Mouse (Mus musculus) liver, embryonic 13.5 days (tissue): Measurements from ENCODE around the gene Car5b. TPM values are rescaled to one million over a fixed set of nuclear protein-coding genes. Genes with fewer than 3 reads are reported as not detected.

Source experiments
- ATAC-seq: fragments of 200-750 bp; cut with Nextera tagmentation; 2 replicates; pipeline ENCODE4 v1.8.0; 2017; ENCODE audit warnings: low read depth, mild to moderate bottlenecking, moderate number of reproducible peaks, moderate library complexity
- DNase-seq: peaks from one replicate; pipeline ENCODE4 v3.0.0; 2022
- H3K27ac ChIP-seq: fragments of 300-500 bp; sonication (generic); 2 replicates; pipeline ENCODE4 v1.5.1; 2015; ENCODE audit warnings: moderate library complexity, mild to moderate bottlenecking, inconsistent platforms
- H3K27me3 ChIP-seq: fragments of 300-500 bp; sonication (generic); 2 replicates; pipeline ENCODE4 v1.6.1; 2015; ENCODE audit warnings: mild to moderate bottlenecking, inconsistent platforms
- H3K36me3 ChIP-seq: fragments of 300-500 bp; sonication (generic); 2 replicates; pipeline ENCODE4 v1.6.1; 2015; ENCODE audit warnings: mild to moderate bottlenecking, inconsistent platforms
- H3K4me1 ChIP-seq: fragments of 300-500 bp; sonication (generic); replicated peaks from 2 replicates; pipeline ENCODE4 v1.6.1; 2015; ENCODE audit warnings: inconsistent platforms
- H3K4me2 ChIP-seq: fragments of 300-500 bp; sonication (generic); 2 replicates; pipeline ENCODE4 v1.6.1; 2015; ENCODE audit warnings: inconsistent platforms, mild to moderate bottlenecking, moderate library complexity
- H3K4me3 ChIP-seq: fragments of 300-500 bp; sonication (generic); replicated peaks from 2 replicates; pipeline ENCODE4 v1.5.1; 2015; ENCODE audit warnings: mild to moderate bottlenecking, inconsistent platforms
- H3K9ac ChIP-seq: fragments of 300-500 bp; sonication (generic); 2 replicates; pipeline ENCODE4 v1.6.1; 2015; ENCODE audit warnings: mild to moderate bottlenecking, inconsistent platforms
- H3K9me3 ChIP-seq: fragments of 300-500 bp; sonication (generic); replicated peaks from 2 replicates; pipeline ENCODE4 v1.6.1; 2016; ENCODE audit warnings: inconsistent platforms
- WGBS: fragments of 180-500 bp; shearing (Covaris S2); methylation state at CpG from one replicate; pipeline ENCODE4 v1.1.7; 2015; ENCODE audit not compliant: insufficient replicate concordance; 5-methylcytosine and 5-hydroxymethylcytosine counted together
- polyA plus RNA-seq: library from polyadenylated mRNA; unstranded; fragments of >200 nt; fragmentation: Nextera tagmentation; extraction: Ambion mirVana; gene quantifications from 2 replicates; pipeline ENCODE4 v1.2.1, GENCODE M21; 2015

Car5b gene
- polyA plus RNA-seq = 0.08 and 0.14 TPM in 2 replicates

DNA sequence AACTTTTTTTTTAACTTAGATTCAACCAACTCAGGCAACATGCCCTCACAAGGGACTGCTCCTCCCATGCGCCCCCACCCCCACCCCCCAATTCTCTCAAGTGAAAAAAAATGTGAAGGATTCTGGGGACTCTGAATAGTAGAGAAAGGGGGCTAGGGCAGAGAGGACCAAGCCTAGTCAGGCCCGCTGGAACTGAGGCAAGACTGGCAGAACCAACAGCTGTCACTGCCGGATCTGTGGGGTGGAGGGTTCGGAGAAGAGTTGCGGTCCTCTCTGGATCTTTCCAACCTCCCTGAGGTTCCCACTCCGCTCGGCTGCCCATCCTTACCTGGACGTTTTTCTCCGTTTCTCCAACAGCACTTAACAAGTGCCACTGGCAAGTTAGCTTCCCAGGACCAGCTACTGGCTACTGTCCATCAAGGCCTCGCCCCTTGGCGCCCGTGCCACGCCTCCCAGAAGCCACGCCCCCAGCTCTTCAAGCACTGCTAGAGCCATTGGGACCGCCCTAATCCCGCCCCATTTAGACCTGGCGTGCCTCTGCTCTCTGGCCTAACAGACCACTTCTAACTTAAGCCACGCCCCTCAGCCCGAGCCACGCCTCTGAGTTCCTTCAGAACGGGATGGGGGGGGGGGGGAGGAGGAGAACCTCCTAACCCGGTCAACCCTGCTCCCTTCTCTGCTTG lies at the start of gene Car5b:
Gene Car5b (minus strand): TSS at position 391 of the 683 bp plus-strand sequence.
- ATAC-seq = peak; percentile 99
- Histone ChIP-seq H3K9me3 (no peaks in the 10 kb centered on the region), H3K9ac (no peak within 1 kb of the TSS), H3K4me3 (peak within 1 kb of the TSS; percentile 39), H3K4me1 (peaks cover 4% of the 10 kb centered on the region; the same call in 1 of the 2 replicates), H3K27me3 (no peaks in the 10 kb centered on the region), H3K36me3 (no peaks in the 10 kb centered on the region), H3K27ac (no peak within 1 kb of the TSS), H3K4me2 (peak within 1 kb of the TSS; percentile 61)
- peak; percentile 83 for DNase-seq
- WGBS = 13% methylated on average over 22 of the region's 22 CpGs

DNA sequence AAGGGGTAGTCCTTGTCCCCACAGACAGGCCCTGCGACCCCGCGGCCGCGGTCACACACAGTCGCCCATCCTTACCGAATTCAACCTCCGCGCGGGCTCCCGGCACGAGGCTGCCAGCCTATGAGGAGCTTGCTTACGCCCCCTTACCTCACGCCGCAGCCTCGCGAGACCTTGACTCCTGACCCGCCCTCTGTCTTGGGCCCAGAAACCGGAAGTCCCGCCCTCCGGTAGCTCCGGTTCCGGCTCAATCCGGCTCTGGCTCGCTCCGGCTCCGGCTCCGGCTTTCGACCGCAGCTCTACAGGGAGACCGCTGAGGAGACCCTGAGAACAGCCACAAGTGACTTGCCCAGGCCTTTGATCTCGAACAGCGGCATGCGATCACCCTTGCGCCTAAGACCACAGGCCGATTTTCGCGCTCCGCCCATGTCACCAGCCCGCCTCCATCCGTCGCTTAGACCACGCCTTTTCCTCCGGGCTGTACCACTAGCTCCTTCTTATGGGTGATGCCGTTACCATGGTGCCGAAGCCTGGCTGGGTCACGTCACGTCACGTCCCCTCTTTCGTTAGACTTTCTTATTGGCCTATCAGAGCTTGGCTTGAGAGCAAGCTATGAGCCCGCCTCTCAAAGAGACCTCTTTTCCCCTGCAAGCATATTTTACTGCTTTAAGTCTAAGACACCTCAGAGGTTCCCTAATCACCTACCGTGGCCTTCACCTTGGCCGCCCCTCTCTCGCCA lies 48.4 kb upstream of the Car5b start, which contains the start of gene Siah1b:
Gene Siah1b (minus strand): TSS at position 454 of the 736 bp plus-strand sequence.
- H3K27me3 ChIP-seq = no peaks in the 10 kb centered on the region
- DNase-seq (peak; percentile 87), ATAC-seq (peak; percentile 95)
- no peaks in the 10 kb centered on the region for H3K9me3 ChIP-seq
- peak within 1 kb of the TSS; percentile 79 for H3K27ac ChIP-seq
- peaks cover 7% of the 10 kb centered on the region for H3K4me1 ChIP-seq
- H3K4me2 ChIP-seq = peak within 1 kb of the TSS; percentile 78
- peaks cover 29% of the 10 kb centered on the region for H3K36me3 ChIP-seq
- 20% methylated on average over 54 of the region's 54 CpGs for WGBS
- peak within 1 kb of the TSS; percentile 73 for H3K9ac ChIP-seq
- peak within 1 kb of the TSS; percentile 73 for H3K4me3 ChIP-seq

DNA sequence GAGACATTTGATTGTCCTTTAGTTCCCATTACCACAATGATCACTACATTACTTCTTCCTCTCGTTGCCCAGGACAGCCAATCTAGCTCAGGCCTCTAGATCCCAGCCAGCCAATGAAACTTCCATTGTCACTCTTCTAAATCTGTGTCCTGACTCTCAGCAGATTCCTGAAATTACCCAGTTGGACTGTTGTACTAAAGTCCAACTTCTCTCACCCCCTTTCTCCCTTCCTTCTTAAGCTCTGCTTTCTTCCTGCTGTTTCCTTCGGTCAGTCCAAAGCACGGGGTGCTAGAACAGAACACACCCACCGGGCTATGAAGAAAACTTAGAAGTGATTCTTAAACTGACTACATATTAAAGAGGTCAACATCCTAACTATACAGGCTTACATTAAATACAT lies 41.2 kb upstream of the Car5b start:
- no peaks in the 10 kb centered on the region for H3K27me3 ChIP-seq
- no peaks in the 10 kb centered on the region for H3K9me3 ChIP-seq
- no peak overlapping the region for H3K4me2 ChIP-seq
- H3K36me3 ChIP-seq = peaks cover 29% of the 10 kb centered on the region
- ATAC-seq (no peak), DNase-seq (no peak)
- H3K4me3 ChIP-seq = no peak overlapping the region
- H3K4me1 ChIP-seq = no peaks in the 10 kb centered on the region
- WGBS = 73% methylated on average over 4 of the region's 4 CpGs
- no peak overlapping the region for H3K27ac ChIP-seq
- H3K9ac ChIP-seq = no peak overlapping the region

DNA sequence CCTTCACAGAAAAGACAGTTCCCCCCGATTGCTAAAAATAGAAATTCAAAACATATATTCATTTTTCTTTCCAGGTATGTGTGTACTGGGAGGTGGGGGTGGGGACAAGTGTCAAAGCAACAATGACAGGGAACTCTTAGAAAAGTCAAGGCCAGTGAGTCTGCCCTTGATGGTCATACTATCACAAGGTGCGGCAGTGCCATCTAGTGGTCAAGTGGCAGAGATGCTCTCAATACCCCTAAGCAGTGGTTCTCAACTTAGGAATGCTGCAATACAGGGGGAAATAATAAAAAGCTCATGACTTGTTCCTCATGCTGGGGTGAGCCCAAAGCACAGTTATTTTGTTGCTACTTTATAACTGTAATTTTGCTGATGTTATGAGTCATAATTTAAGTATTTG lies 38.4 kb upstream of the Car5b start:
- peak; percentile 40 for DNase-seq

DNA sequence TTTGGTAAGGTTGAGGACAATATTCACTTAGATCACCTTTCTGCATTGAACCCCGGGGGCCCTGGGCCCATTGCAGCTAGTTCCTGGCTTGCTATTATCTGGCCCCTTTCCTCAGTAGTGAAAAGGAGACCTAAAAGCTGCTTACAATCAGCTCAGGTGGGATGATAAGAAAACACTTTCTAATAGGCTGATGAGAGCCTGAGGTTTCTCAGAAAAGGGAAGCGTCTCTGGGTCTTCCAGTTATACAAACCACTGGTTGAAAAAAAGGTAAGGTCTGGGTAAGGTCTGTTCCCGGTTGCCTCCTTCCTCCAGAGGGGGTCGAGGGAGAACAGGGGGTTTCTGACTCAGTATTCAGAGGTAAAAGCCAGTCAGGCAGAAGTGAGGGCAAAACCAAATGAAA lies 31.3 kb upstream of the Car5b start:
- ATAC-seq = no peak
- no peaks in the 10 kb centered on the region for H3K9me3 ChIP-seq
- 30% methylated on average over 4 of the region's 4 CpGs for WGBS

More for the DNA sequence above, 38.4 kb upstream of the Car5b start:
- Histone ChIP-seq H3K4me1 (no peaks in the 10 kb centered on the region), H3K9ac (no peak overlapping the region), H3K4me3 (no peak overlapping the region), H3K9me3 (no peaks in the 10 kb centered on the region), H3K27ac (no peak overlapping the region), H3K4me2 (no peak overlapping the region), H3K27me3 (no peaks in the 10 kb centered on the region), H3K36me3 (peaks cover 3% of the 10 kb centered on the region)
- 10% methylated on average over 2 of the region's 2 CpGs for WGBS
- peak; percentile 71; the same call in 1 of the 2 replicates for ATAC-seq

DNA sequence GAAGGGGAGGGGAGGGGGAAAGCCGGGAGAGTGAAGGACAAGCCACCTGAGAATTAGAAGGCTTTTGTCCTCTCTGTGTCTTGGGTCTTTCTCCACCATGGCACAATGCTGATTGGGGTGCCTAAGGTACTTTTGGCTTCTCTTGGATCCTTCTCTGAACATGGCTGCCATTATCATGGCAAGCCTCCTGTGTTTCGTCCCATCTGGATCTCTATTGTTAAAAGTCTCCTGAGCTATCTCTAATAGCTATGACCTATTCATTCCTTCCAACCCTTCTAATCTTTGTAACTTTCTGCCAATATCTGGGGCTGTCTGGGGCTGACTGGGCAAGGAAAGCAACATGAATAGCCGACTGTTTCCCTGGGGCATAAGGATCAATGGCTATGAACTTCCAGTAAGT lies 30.7 kb upstream of the Car5b start:
- 49% methylated on average over 3 of the region's 3 CpGs for WGBS
- Histone ChIP-seq H3K27me3 (no peaks in the 10 kb centered on the region), H3K4me1 (0 out of 2 replicates have a peak, but pooled peaks cover 3% of the 10 kb centered on the region), H3K4me2 (no peak overlapping the region), H3K9me3 (no peaks in the 10 kb centered on the region), H3K4me3 (no peak overlapping the region), H3K27ac (no peak overlapping the region), H3K36me3 (no peaks in the 10 kb centered on the region), H3K9ac (no peak overlapping the region)
- ATAC-seq (no peak), DNase-seq (no peak)

More for the DNA sequence above, 31.3 kb upstream of the Car5b start:
- no peak overlapping the region for H3K4me2 ChIP-seq
- H3K9ac ChIP-seq = no peak overlapping the region
- no peak overlapping the region for H3K4me3 ChIP-seq
- DNase-seq = no peak
- H3K4me1 ChIP-seq = 0 out of 2 replicates have a peak, but pooled peaks cover 3% of the 10 kb centered on the region
- H3K36me3 ChIP-seq = no peaks in the 10 kb centered on the region
- no peaks in the 10 kb centered on the region for H3K27me3 ChIP-seq
- no peak overlapping the region for H3K27ac ChIP-seq

DNA sequence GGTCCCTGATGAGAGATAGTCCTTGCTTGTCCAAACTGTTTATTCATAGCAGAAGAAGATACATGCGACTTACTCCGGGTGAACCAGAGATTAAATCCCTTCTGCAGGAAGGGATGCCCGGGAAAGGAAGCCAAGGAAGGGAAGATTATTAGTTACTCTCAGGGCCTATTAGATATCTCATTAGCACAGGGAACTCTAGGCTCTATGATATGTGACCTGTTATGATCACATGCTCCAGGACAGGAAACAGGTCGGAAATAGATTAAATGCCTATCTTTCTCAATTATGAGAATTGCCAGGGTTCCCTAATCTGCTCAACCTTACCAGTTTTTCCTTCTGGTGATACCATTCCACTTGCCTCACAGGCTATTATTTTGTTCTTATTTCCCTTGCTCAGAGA lies 27.9 kb upstream of the Car5b start:
- H3K36me3 ChIP-seq = no peaks in the 10 kb centered on the region
- H3K27me3 ChIP-seq = no peaks in the 10 kb centered on the region
- WGBS = 44% methylated on average over 4 of the region's 4 CpGs
- H3K4me1 ChIP-seq = 0 out of 2 replicates have a peak, but pooled peaks cover 3% of the 10 kb centered on the region
- no peak overlapping the region for H3K4me3 ChIP-seq
- H3K27ac ChIP-seq = no peak overlapping the region
- H3K9ac ChIP-seq = no peak overlapping the region
- ATAC-seq = peak; percentile 67
- DNase-seq = no peak
- no peak overlapping the region for H3K4me2 ChIP-seq
- H3K9me3 ChIP-seq = no peaks in the 10 kb centered on the region

DNA sequence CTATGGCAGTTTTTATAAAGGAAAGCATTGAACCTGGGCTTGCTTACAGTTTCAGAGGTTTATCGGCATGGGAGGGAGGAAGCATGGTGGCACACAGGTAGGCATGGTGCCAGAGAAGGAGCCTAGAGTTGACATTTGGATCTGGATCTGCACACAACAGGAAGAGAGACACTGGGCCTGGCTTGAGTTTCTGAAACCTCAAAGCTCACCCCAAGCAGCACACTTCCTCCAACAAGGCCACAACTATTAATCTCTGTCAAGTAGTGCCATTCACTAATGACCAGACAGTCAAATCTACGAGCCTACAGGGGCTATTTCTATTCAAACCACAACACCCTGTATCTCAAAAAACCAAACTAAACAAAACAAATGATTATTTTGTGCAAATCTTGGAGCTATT lies 18.9 kb upstream of the Car5b start:
- Histone ChIP-seq H3K9me3 (no peaks in the 10 kb centered on the region), H3K4me1 (no peaks in the 10 kb centered on the region), H3K27me3 (no peaks in the 10 kb centered on the region), H3K9ac (no peak overlapping the region), H3K36me3 (no peaks in the 10 kb centered on the region), H3K27ac (no peak overlapping the region), H3K4me2 (no peak overlapping the region), H3K4me3 (no peak overlapping the region)
- 44% methylated on average over 2 of the region's 2 CpGs for WGBS
- no peak for ATAC-seq
- DNase-seq = no peak

DNA sequence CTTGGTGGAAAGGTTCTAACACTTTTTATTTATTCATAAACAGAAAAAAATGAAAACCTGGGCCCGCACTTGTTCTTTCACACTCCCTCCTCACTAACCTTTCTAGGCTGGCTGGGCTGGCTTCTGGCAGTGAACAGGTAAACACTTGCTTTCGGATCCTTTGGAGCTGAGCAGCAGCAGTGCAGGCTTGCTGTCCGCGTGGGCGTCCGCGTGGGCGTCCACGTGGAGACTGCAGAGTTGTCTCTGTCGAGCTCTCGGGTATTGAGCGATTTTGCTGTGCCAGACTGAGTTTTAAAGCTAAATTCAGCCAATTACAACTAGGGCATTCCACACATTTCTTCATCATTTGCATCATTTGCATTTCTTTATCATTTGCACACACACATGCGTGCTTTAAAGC lies 14.3 kb upstream of the Car5b start:
- no peak overlapping the region for H3K27ac ChIP-seq
- ATAC-seq = no peak
- H3K4me2 ChIP-seq = no peak overlapping the region
- no peaks in the 10 kb centered on the region for H3K9me3 ChIP-seq
- WGBS = 63% methylated on average over 13 of the region's 13 CpGs
- H3K4me1 ChIP-seq = no peaks in the 10 kb centered on the region
- no peaks in the 10 kb centered on the region for H3K36me3 ChIP-seq
- no peaks in the 10 kb centered on the region for H3K27me3 ChIP-seq
- DNase-seq = no peak
- no peak overlapping the region for H3K4me3 ChIP-seq
- no peak overlapping the region for H3K9ac ChIP-seq

DNA sequence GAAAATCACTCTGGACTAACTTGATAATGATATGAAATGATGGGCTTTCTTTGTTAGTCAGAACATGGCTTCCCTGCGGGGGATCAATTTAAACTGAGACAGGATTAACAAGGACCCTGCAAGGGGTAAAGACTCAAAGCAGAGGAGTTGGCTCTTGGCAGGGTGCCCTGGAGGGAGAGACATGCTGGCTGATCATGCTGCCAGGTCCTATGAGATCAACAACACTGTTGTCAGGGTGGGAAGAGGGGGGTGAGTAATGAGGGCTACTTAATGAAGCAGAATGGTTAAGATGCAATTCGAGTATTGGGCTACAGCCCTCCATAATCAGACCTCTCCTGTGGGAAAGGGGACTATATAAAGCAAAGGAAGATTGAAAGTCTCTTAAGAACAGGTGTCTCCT lies 11.1 kb upstream of the Car5b start:
- Histone ChIP-seq H3K36me3 (no peaks in the 10 kb centered on the region), H3K9ac (no peak overlapping the region), H3K4me1 (no peaks in the 10 kb centered on the region), H3K4me3 (no peak overlapping the region), H3K27ac (no peak overlapping the region), H3K4me2 (no peak overlapping the region), H3K9me3 (no peaks in the 10 kb centered on the region), H3K27me3 (no peaks in the 10 kb centered on the region)
- DNase-seq (no peak), ATAC-seq (no peak)
- WGBS = 49% methylated on average over 2 of the region's 2 CpGs

DNA sequence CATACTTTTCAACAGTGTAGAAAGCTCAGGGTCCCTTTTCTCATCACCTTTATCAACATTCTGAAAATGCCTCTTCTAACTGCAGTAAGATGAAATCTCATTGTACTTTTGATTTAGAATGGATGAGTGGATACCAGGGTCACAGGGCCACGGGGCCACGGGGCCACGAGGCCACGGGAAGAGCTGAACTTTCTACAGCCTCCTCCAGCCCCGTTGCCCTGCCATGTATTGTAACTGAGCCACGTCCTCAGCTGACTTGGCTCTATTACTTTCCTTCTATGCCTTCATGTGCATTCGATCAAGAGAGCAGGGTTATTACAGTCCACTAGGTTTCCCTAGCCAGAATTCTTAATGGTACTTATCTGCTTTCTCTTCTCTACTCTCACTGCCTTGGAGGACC lies 8.1 kb upstream of the Car5b start:
- DNase-seq (no peak), ATAC-seq (no peak)
- no peak overlapping the region for H3K4me2 ChIP-seq
- H3K4me3 ChIP-seq = no peak overlapping the region
- H3K27ac ChIP-seq = no peak overlapping the region
- no peaks in the 10 kb centered on the region for H3K9me3 ChIP-seq
- H3K4me1 ChIP-seq = no peaks in the 10 kb centered on the region
- WGBS = 78% methylated on average over 7 of the region's 7 CpGs
- H3K9ac ChIP-seq = no peak overlapping the region
- no peaks in the 10 kb centered on the region for H3K36me3 ChIP-seq
- H3K27me3 ChIP-seq = no peaks in the 10 kb centered on the region
